Mouse (Mus musculus): ENCODE results near the gene Gm21028.
"Not testable (repeated sequence)": the region's sequence is repeated elsewhere in the genome, so short reads cannot be mapped to it uniquely, and the experiment has no call there.

Gm21028 gene

GRCm38 (mm10) chr7:42578488-42578887 lies at the start of gene Gm21028:
Gm21028 (minus strand) TSS chr7:42578588.
- no peak for DNase-seq (ENCODE audit: low read depth, low spot score)

- DNase-seq (ENCODE audit: low read depth, low spot score) = not testable (repeated sequence)
Observed at GRCm38 (mm10) chr7:42595666-42596065, 17.3 kb upstream of the Gm21028 start.

DNA sequence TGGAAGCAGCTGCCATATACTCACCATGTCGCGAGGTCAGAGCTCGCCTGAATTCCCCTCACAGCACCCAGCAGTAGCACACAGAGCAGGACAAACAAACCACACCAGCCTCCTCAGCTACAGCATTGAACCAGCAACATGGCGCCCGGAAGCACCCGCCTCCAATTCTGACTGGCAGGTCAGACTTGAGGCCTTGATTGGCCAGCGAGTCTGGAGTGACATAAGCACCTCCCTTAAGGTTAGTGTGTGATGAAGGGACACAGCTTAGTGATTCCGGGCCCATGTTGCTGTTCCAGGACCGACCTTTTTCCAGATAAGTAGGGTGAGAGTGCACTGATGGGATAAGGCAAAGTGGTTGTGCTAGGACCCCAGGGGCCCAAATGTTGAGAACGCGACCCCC lies 14.0 kb upstream of the Gm21028 start, which contains the start of gene Zfp977:
TSS of gene Zfp977 (minus strand) at position 135 of the 400 bp plus-strand sequence.
- DNase-seq (ENCODE audit: low read depth, low spot score) = not testable (repeated sequence)

- DNase-seq (ENCODE audit: low read depth, low spot score) = not testable (repeated sequence)
Observed at GRCm38 (mm10) chr7:42591311-42591710, 12.9 kb upstream of the Gm21028 start.

DNA sequence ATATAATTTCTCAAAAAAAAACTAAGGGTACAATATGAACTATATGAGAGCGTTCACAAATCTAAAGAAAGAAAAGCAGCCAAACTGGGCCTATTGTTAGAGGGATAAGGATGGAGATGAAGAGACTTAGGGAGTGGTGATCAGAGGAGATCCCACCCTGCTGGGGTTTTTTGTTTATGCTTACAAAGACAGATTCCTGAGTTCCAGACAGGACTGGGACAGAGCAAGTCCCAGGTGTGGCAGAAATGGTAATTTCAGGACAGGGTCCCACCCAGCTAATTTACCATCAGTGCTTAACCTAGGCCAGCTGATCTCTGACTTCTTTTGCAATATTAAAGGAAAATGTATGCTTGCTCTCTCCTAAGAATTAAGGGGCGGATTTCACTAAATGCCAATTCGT lies 26.6 kb downstream of the Gm21028 start:
- DNase-seq (ENCODE audit: low read depth, low spot score) = no peak

All from skeletal muscle tissue, adult 2 months (tissue).